Mouse (Mus musculus): ENCODE data around the gene Mtr. TPM values are rescaled to one million over a fixed set of nuclear protein-coding genes. Genes with fewer than 3 reads are reported as not detected.
"Not testable (repeated sequence)": the region's sequence is repeated elsewhere in the genome, so short reads cannot be mapped to it uniquely, and the experiment has no call there.

Mtr gene
- polyA plus RNA-seq, 1 experiment from 2014 or later, result 2.3 TPM

DNA sequence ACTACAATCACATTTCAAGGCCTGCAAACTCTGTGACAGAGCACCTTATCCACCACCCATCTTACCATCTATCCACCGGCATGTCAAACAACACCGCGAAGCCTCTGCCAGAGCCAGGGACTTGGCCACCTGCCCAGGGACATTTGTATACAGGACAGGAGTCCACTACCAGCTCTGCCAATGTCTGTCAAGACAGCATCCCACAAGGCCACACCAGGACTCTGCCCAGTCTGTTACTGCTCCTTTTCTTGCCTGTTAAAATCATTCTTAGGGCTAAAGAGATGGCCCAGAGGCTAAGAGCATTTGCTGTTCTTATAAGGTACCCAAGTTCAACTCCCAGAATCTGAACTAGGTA lies 97.8 kb downstream of the Mtr start:
- no peaks in the 10 kb centered on the region for H3K27me3 ChIP-seq (replicated peaks; ENCODE audit: control insufficient read depth, insufficient read depth, low read length)
- no peak overlapping the region for H3K9ac ChIP-seq (ENCODE audit: low read depth, low read length)
- H3K4me2 ChIP-seq (replicated peaks; ENCODE audit: low read depth), result no peak overlapping the region
- no peak overlapping the region for H3K27ac ChIP-seq (ENCODE audit: low read depth, low read length)
- TF ChIP-seq CTCF (IDR thresholded peaks at IDR 0.05; ENCODE audit: low read depth), result no peak
- no peaks in the 10 kb centered on the region for H3K4me1 ChIP-seq (replicated peaks; ENCODE audit: control insufficient read depth, insufficient read depth, low read length)
- no peak overlapping the region for H3K4me3 ChIP-seq (ENCODE audit: low read depth, low read length)
- WGBS, result 65% methylated on average over 3 of the region's 3 CpGs
- ATAC-seq, result no peak
- H3K36me3 ChIP-seq (ENCODE audit: control insufficient read depth, insufficient read depth), result no peaks in the 10 kb centered on the region
- no peaks in the 10 kb centered on the region for H3K9me3 ChIP-seq (ENCODE audit: control insufficient read depth)

- no peak for TF ChIP-seq CTCF (IDR thresholded peaks at IDR 0.05; ENCODE audit: low read depth)
- H3K36me3 ChIP-seq (ENCODE audit: control insufficient read depth, insufficient read depth), result no peaks in the 10 kb centered on the region
- no peaks in the 10 kb centered on the region for H3K4me1 ChIP-seq (replicated peaks; ENCODE audit: control insufficient read depth, insufficient read depth, low read length)
- no peak overlapping the region for H3K9ac ChIP-seq (ENCODE audit: low read depth, low read length)
- 38% methylated on average over 9 of the region's 9 CpGs for WGBS
- no peak overlapping the region for H3K4me2 ChIP-seq (replicated peaks; ENCODE audit: low read depth)
- no peak overlapping the region for H3K27ac ChIP-seq (ENCODE audit: low read depth, low read length)
- no peaks in the 10 kb centered on the region for H3K27me3 ChIP-seq (replicated peaks; ENCODE audit: control insufficient read depth, insufficient read depth, low read length)
- no peak for ATAC-seq
- no peak overlapping the region for H3K4me3 ChIP-seq (ENCODE audit: low read depth, low read length)
- no peaks in the 10 kb centered on the region for H3K9me3 ChIP-seq (ENCODE audit: control insufficient read depth)
Observed at GRCm38 (mm10) chr13:12159288-12160120, 98.4 kb downstream of the Mtr start.

DNA sequence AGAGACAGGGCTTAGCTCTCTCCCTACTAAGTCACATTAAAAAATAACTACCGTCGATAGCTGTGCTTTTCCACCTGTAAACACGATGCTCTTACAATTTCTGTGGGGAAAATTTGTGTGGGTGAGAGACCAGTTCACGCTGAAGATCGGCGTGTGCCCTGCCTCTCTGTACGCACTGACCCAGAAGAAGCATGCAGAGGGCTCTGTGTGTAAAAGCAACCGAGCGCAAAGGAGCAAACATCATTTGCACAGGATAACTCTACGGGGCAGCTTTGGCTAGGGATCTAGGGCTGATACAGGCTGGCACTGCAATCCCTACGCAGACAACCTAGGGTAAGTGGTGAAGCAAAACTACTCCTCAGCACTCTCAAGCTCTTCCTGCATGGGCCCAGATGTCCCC lies 104.0 kb downstream of the Mtr start:
- ATAC-seq, result no peak
- WGBS, result 80% methylated on average over 11 of the region's 11 CpGs
- TF ChIP-seq CTCF (IDR thresholded peaks at IDR 0.05; ENCODE audit: low read depth), result no peak
- Histone ChIP-seq H3K27me3 (replicated peaks; ENCODE audit: control insufficient read depth, insufficient read depth, low read length) (no peaks in the 10 kb centered on the region), H3K4me1 (replicated peaks; ENCODE audit: control insufficient read depth, insufficient read depth, low read length) (no peaks in the 10 kb centered on the region), H3K4me3 (ENCODE audit: low read depth, low read length) (no peak overlapping the region), H3K9me3 (ENCODE audit: control insufficient read depth) (no peaks in the 10 kb centered on the region), H3K9ac (ENCODE audit: low read depth, low read length) (no peak overlapping the region), H3K4me2 (replicated peaks; ENCODE audit: low read depth) (no peak overlapping the region), H3K36me3 (ENCODE audit: control insufficient read depth, insufficient read depth) (no peaks in the 10 kb centered on the region), H3K27ac (ENCODE audit: low read depth, low read length) (no peak overlapping the region)

GRCm38 (mm10) chr13:12146918-12147507 lies 110.9 kb downstream of the Mtr start:
- no peak overlapping the region for H3K4me3 ChIP-seq (ENCODE audit: low read depth, low read length)
- no peak for ATAC-seq
- 44% methylated on average over 6 of the region's 6 CpGs for WGBS
- no peaks in the 10 kb centered on the region for H3K36me3 ChIP-seq (ENCODE audit: control insufficient read depth, insufficient read depth)
- H3K27ac ChIP-seq (ENCODE audit: low read depth, low read length), result no peak overlapping the region
- no peaks in the 10 kb centered on the region for H3K9me3 ChIP-seq (ENCODE audit: control insufficient read depth)
- TF ChIP-seq CTCF (IDR thresholded peaks at IDR 0.05; ENCODE audit: low read depth), result no peak
- no peak overlapping the region for H3K9ac ChIP-seq (ENCODE audit: low read depth, low read length)
- no peaks in the 10 kb centered on the region for H3K27me3 ChIP-seq (replicated peaks; ENCODE audit: control insufficient read depth, insufficient read depth, low read length)
- H3K4me1 ChIP-seq (replicated peaks; ENCODE audit: control insufficient read depth, insufficient read depth, low read length), result no peaks in the 10 kb centered on the region
- H3K4me2 ChIP-seq (replicated peaks; ENCODE audit: low read depth), result no peak overlapping the region

DNA sequence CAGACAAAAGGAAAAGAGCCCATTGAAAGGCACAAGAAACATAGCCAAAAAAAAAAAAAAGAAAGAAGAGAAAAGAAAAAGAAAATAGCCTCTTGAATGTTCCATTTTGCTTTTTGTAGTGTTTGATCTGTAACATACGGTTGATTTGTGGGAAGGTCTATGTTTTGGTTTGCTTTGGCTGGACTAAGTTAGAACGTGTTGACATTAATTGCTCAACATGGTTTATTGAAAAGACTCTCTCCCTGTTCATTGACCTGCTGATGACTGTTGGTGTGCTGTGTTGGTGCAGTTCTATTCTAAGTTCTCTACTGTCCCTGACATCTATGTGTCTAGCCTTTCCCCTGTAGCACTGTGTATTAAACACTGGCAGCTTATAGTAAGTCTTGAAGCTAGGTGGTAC lies 111.5 kb downstream of the Mtr start:
- Histone ChIP-seq H3K4me1 (replicated peaks; ENCODE audit: control insufficient read depth, insufficient read depth, low read length) (no peaks in the 10 kb centered on the region), H3K36me3 (ENCODE audit: control insufficient read depth, insufficient read depth) (no peaks in the 10 kb centered on the region), H3K27ac (ENCODE audit: low read depth, low read length) (no peak overlapping the region), H3K27me3 (replicated peaks; ENCODE audit: control insufficient read depth, insufficient read depth, low read length) (no peaks in the 10 kb centered on the region), H3K9ac (ENCODE audit: low read depth, low read length) (no peak overlapping the region), H3K4me3 (ENCODE audit: low read depth, low read length) (no peak overlapping the region), H3K9me3 (ENCODE audit: control insufficient read depth) (no peaks in the 10 kb centered on the region), H3K4me2 (replicated peaks; ENCODE audit: low read depth) (no peak overlapping the region)
- no peak for TF ChIP-seq CTCF (IDR thresholded peaks at IDR 0.05; ENCODE audit: low read depth)
- ATAC-seq, result no peak
- WGBS, result 62% methylated on average over 2 of the region's 2 CpGs

GRCm38 (mm10) chr13:12143347-12143746 lies 114.6 kb downstream of the Mtr start:
- no peaks in the 10 kb centered on the region for H3K27me3 ChIP-seq (replicated peaks; ENCODE audit: control insufficient read depth, insufficient read depth, low read length)
- no peak overlapping the region for H3K9ac ChIP-seq (ENCODE audit: low read depth, low read length)
- H3K27ac ChIP-seq (ENCODE audit: low read depth, low read length), result no peak overlapping the region
- ATAC-seq, result no peak
- H3K36me3 ChIP-seq (ENCODE audit: control insufficient read depth, insufficient read depth), result no peaks in the 10 kb centered on the region
- H3K9me3 ChIP-seq (ENCODE audit: control insufficient read depth), result no peaks in the 10 kb centered on the region
- H3K4me2 ChIP-seq (replicated peaks; ENCODE audit: low read depth), result no peak overlapping the region
- no peak overlapping the region for H3K4me3 ChIP-seq (ENCODE audit: low read depth, low read length)
- 81% methylated on average over 5 of the region's 5 CpGs for WGBS
- TF ChIP-seq CTCF (IDR thresholded peaks at IDR 0.05; ENCODE audit: low read depth), result no peak
- no peaks in the 10 kb centered on the region for H3K4me1 ChIP-seq (replicated peaks; ENCODE audit: control insufficient read depth, insufficient read depth, low read length)

DNA sequence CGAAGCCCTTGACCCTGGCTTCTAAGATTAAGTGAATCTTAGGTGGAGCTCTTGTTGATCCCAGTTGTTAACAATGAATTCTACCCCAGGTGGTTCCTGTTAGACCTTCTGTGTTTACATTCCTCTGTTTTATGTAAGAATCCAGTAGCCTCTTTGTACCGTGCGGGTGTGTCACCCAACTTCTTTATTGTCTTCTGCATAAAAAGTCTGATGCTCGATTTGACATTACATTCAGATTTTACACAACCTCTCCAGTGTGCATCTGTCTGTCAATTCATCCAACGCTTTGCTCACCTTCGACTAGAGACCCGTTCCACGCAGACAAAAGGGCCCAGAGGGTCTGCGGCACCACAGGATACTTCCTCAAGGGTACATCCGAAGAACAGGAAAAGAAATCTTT lies 121.5 kb downstream of the Mtr start:
- H3K27ac ChIP-seq (ENCODE audit: low read depth, low read length); ATAC-seq; H3K9ac ChIP-seq (ENCODE audit: low read depth, low read length); H3K4me1 ChIP-seq (replicated peaks; ENCODE audit: control insufficient read depth, insufficient read depth, low read length); H3K27me3 ChIP-seq (replicated peaks; ENCODE audit: control insufficient read depth, insufficient read depth, low read length); H3K9me3 ChIP-seq (ENCODE audit: control insufficient read depth); H3K4me3 ChIP-seq (ENCODE audit: low read depth, low read length); H3K4me2 ChIP-seq (replicated peaks; ENCODE audit: low read depth); H3K36me3 ChIP-seq (ENCODE audit: control insufficient read depth, insufficient read depth): not testable (repeated sequence)
- 82% methylated on average over 10 of the region's 10 CpGs for whole genome bisulfite sequencing
